Mouse (Mus musculus): ENCODE results near the gene Proser2.

GRCm38 (mm10) chr2:6159735-6160134, 29.7 kb upstream of the Proser2 start:
- TF ChIP-seq CTCF (IDR thresholded peaks at IDR 0.05; ENCODE audit: low read depth, low read length) (no peak), GATA1 (IDR thresholded peaks at IDR 0.05; ENCODE audit: borderline replicate concordance, low read length) (no peak), TAL1 (conservative IDR thresholded peaks at IDR 0.05; ENCODE audit: low read depth, low read length) (no peak), POLR2AphosphoS5 (IDR thresholded peaks at IDR 0.05; ENCODE audit: insufficient replicate concordance, low read depth, low read length) (no peak), GATA2 (IDR thresholded peaks at IDR 0.05; ENCODE audit: borderline replicate concordance, low read depth, low read length) (no peak)

All from G1E (cell line).